Mouse (Mus musculus) mouse trophoblast stem cell (cell line): ENCODE measurements around the gene 1700016H13Rik.

Source experiments
- in situ Hi-C, 2 experiments: fragments of 300-500 bp; cut with MseI, MboI; formaldehyde crosslinking; loops; 2 replicates in 1 of 2; 3 replicates in 1 of 2; pipeline ENCODE4 v1.15.1; 2025

1700016H13Rik gene

DNA sequence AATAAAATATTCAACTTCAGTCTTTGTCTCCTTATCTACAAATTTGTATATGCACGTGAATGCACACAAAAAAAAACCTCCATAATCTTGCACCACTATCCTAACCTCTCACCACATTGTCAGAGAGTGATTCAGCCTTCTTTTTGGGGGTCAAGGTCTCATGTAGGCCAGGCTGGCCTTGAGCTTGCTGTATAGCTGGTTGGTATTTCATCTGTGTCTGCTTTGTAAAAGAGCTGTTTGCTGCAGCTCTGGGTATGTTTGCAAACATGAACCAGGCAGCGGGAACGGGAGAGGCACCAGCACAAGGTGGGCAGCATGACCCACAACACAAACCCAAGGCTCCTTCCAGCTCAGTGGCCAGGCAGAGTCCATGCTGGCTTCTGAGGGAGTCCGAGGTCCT is 17.8 kb upstream of the 1700016H13Rik start:
- in situ Hi-C loops = no loop called here

DNA sequence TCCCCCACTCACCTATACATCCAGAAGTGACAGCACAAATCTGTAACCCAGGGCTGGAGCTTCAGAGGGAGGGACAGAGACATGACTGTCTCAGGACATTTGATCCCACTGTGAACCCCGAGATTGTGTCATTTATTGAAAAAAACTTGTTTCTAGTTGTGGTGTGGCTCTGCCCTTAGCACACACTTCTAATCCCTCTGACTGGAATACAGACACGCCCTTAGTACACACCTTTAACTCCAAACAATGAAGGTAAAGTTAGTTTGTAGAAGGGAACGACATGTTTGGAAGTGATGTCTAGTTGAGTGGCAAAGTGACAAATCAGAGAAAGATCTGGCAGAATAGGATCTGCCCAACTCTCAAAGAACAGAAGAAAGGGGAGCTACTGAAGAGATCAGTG is 16.0 kb upstream of the 1700016H13Rik start:
- in situ Hi-C loops = no loop called here

DNA sequence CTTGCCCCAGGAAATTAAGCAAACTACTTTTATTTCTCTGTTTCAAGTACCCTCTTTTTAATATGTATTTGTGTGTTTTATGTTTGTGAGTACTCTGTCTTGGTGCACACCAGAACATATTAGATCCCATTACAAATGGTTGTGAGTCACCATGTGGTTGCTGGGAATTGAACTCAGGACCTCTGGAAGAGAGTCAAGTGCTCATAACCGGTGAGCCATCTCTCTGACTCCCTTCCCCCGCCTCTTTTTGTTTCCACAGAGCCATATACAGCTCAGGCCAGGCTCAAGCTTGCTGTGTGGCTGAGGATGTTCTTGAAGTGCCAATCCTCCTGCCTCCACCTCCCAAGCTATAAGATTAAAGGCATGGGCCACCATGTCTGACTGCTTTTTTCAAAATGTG is 10.1 kb upstream of the 1700016H13Rik start:
- in situ Hi-C loops = no loop called here

DNA sequence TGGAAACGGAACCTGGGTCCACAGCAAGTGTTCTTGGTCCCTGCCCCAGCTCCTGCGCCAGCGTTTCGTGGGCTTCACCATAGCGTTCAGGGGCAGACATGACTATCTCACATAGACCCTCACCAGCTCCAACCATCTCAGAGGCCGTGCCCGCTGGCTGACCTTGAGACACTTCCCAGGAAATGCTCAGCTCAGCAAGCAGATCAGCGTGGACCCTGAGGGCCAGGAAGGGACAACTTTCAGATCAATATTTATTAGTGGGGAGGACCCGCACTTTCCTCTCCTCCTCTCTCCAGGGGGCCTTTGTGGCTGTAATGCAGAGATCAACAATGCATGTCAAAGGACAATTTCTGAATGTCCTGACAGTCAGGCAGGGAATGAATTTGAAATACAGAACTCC is 9.1 kb upstream of the 1700016H13Rik start:
- in situ Hi-C loops = no loop called here

DNA sequence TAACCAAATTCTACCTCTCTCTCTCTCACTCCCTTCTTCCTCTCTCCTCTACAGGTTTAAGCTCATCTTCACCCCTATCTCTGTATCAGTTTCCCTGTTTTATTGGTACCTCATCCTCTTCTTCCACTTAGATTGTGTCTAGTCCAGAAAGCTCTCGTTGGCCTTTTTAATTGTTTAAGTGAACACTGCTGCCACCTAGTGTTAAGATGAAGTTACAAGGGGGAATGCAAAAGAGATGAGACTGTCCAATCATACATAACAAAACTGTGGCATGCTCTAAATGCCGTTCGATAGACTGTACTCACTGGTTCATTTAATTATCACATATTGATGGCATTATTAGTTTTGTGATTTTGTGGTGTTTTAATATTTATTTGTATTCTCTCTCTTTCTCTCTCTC is 3.8 kb upstream of the 1700016H13Rik start:
- in situ Hi-C loops = loop anchor here (5.0 to 10.0 kb wide), 2 partner anchors 305 to 317 kb away; no protein-coding TSS in a partner anchor

DNA sequence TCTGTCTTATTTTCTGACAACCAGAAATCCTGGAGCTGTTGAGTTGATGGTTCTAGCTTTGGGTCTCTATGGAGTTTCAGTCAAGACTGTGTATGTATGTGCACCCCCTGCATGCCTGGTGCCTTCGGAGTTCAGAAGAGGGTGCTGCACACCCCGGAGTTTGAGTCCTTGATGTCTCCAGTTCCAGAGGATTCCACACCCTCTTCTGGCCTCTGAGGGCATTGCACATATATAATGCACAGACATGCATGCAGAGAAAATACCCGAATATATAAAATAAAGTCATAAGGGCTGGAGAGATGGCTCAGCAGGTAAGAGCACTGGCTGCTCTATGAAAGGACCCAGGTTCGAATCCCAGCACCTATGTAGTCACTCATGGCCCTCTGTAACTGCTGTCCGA is 3.1 kb upstream of the 1700016H13Rik start:
- in situ Hi-C loops = loop anchor here (5.0 to 10.0 kb wide), 2 partner anchors 304 to 317 kb away; no protein-coding TSS in a partner anchor

DNA sequence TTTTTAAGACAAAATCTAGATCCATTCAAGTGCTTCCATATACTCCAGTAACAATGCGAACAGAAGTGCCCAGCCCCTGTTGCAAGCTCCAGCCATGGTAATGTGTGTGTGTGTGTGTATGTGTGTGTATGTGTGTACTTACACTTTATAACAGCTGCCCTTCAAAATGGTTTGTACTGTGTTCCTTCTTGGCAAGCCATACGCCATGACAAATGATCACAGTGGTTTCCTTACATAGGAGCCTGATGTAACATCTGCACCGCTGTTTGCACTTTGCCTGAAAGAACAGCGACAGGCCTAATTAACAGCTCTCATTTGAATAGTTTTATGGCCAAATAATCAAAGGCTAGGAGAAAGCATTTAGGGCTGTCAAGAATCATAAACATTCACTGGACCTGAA is 1.0 kb downstream of the 1700016H13Rik start:
- in situ Hi-C loops = loop anchor here (5.0 to 10.0 kb wide), 2 partner anchors 300 to 312 kb away; no protein-coding TSS in a partner anchor

DNA sequence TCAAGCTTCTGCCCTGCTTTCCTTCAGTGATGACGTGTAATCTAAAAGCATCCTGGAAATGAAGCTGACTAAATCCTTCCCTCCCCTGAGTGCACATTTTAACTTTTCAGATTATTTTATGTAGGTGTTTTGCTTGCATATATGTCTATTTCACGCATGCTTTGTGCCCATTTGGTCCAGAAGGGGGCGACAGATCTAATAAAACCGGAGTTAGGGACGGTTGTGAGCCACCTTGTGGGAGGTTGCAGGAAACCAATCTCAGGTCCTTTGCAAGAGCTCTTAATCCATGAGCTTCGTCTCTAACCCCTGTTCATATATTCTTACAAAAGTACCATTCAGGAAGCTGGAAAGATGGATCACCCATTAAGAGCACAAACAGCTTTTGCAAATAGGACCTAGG is 1.6 kb downstream of the 1700016H13Rik start:
- in situ Hi-C loops = loop anchor here in 1 of 2 experiments (10.0 kb wide), 1 partner anchor 299 kb away; no protein-coding TSS in a partner anchor

DNA sequence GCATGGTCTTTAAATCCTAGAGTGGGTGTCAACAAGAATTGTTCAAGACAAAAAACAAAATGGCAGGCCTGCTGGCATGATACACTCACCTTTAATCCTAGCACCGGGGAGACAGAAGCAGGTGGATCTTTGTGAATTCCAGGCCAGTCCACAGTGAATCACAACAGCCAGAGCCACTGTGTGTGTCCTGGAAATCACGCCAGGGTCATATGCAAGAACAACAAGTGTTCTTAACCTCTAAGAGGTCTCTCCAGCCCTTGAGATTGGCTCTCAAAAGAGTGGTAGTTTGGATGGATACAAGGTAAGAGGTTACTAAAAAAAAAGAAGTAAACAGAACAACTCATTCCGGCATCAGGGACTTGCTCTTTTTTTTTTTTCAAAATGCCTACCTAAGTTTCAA is 8.5 kb downstream of the 1700016H13Rik start:
- in situ Hi-C loops = no loop called here

DNA sequence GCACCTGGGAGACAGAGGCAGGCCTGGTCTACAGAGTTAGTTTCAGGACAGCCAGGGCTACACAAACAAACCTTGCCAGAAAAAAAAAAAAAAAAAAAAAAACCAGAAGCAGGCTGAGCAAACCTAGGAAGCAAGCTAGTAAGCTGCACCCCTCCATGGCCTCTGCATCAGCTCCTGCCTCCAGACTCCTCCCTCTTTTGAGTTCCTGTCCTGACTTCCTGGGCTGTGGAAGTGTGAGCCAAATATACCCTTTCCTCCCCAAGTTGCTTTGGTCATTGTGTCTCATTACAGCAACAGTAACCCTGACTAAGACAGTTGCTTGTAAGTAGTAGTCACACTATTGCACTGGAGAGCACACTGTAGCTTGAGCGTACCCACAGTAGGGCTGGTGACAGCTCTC is 11.6 kb downstream of the 1700016H13Rik start:
- in situ Hi-C loops = no loop called here

DNA sequence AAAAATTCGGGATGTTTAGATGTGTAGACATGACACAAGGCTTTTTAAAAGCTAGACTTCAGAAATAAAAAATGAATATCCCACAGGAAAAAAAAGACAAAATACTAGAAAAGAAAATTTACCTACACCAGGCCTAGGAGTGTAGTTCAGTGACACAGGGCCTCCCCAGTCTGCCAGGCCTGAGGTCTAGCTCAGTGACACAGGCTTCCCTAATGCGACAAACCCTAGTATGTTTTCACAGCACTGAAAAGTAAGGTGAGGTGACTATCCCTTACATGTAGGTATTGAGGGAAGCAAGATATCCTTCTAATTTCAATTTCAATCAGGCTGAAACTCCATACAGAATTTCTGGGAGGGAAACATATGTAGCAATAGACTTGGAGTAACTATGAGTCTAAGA is 18.6 kb downstream of the 1700016H13Rik start:
- in situ Hi-C loops = no loop called here

DNA sequence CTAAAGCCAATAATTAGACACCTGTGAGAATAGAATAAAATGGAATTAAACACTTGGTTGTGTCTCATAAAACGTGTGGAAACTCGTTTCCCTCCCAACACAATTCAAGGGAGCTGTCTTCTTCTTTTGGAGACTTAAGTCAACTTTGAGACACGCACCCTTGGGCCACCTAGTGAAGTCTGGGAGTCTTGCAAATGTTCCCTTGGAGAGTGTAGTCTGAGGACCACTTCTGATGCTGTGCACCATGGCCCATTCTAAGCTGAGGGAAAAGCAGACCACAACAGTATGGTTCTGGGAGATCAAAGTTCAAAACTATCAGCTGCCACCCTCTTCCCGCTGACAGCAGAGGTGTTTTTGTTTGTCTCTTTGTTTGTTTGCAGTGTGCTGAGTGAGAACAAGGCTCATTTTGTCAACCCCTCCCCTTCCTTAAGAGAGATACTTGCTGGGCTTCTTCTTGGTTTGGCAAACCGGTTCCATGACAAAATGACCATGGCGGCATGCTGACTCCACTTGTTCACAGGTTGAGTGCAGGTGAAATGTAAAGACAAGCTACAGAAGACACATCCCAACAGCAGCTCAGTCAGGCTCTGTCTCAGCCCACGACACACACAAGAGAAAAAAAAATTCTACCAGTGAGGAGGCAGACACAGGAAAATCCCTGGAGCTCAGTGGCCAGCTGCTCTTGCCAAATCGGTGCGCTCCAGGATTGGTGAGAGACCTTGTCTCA is 25.8 kb downstream of the 1700016H13Rik start:
- in situ Hi-C loops = no loop called here

DNA sequence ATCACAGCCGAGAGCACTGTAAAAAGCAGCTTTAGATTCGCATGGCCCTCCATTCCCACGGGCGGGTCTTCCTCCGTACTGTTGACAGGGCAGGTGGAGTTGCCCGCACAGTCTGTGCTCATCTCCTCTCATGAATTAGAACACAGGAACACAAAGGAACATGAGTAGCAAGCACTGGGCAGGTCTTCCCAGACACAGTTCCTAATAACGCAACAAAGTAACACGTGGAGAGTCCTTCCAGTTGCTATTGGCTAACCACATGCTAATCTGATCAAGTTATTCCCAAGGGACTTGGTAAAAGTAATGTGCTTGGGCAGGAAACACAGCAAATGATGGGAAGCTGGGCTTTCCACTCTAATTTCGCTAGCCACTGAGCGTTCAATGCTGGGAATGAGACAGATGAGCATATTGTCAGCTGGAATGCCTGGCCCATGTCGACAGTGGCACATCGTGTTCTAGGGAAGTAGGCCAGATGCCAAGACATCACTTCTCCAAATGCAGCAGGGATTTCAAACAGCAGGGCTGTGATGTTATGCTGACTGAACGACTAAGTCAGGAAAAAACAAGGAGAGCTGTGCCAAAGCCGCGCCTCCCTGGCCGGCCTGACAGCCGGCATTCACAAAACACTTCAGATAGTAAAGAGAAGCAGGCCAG is 26.6 kb downstream of the 1700016H13Rik start, which contains the start of gene Slc10a6:
Gene Slc10a6, minus strand, starts transcription at position 293 of the 654 bp plus-strand sequence.
- in situ Hi-C loops = no loop called here

DNA sequence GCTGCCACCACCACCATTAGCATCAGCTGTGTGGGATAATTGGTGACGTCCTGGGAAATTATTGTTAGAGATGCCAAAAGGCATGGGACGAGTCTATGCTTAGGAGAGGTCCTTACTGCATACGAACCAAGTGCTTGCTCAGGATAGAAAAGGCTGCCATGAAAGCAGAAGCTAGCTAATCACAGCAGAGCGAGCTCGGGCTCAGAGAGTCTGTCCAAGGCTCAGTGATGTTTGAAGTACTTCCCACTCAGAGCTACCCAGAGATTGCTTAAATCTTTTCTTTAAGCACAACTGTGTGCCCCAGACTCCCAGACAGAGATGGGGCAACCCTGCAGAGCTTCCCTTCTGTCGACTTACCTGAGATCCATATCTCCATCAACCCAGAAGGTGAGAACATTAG is 27.3 kb downstream of the 1700016H13Rik start:
- in situ Hi-C loops = no loop called here

DNA sequence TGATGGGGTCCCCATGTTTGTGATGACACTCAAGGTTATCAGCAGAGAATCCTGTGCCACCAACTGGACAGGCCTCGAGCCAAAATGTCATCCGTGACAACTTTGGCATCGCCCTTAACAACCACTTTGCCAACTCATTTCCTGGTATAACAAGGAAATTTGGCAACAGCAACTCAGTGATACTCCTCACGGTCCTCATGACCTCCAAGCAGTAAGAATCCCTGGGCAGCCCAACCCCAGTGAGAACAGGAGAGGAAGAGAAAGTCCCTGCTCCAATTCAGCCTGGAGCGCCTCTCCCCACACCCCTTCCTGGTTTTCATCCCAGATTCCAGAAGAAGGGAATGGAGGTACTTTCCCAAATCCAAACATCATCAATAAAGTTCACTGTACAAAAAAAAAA is 31.0 kb downstream of the 1700016H13Rik start:
- in situ Hi-C loops = no loop called here

DNA sequence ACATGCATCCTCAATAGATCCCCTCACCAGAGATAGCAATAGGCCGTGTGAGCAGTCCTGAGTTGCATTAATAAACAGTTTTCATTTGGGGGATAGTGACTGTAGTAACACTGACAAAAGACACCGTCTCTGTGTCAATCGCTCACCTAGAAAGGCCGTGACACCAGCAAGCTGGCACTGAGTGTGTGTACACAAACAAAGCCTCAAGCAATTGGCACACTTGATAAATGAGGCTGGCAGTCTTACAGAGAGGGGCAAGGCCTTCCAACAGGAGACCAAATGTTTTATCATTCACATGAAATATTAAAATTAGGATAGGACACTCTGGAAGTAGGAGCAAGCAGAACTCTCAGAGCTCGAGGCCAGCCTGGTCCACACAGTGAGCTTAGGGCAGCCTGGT is 33.5 kb downstream of the 1700016H13Rik start:
- in situ Hi-C loops = no loop called here

DNA sequence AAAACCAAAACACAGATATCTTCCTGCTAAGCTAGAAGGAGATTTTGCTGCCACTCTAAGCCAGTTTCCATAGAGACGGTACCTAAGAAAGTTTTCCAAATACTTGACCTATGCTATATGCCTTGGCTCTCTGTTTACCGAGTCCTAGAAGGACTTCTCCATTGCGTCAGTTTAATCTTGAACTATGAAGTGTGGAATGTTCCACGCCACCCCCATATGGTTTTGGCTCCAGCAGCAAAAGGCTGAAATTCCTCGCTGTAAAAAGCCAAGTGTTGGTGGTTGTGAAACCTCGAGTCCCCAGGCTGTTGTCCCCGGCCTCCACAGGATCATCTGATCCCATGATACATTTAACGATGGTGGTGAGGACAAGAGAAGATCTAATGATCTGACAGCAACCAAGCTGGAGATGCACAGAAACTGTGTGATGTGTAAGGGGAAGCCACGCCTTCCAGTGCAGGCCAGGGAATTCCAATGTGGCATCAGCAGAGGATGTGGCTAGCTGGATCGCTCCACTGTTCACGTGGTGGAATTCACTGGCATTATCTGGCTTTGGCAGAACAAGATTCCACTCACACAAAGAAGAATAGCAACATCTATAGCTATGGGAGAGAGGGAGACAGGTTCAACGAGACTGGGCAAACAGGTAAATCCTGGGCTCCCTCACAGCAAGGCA is 35.4 kb downstream of the 1700016H13Rik start:
- in situ Hi-C loops = no loop called here

DNA sequence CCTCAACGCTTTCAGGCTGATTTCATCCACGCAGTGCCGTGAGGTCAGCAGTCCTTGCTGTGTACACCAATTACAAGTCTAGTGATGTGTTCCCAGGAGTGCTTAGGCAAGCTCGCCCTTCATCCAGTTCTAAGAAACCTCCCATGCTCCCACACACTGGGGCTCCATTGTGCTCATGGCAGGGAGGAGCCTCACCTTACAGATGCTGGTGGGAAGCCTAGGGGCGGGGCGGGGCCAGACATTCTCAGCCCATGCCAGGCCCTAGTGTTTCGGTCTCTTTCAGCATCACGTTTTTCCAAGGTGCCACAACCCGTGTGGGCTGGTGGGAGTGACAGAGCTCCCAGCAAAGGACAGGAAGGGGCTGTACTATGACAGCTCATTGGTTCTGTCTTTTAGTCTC is 38.6 kb downstream of the 1700016H13Rik start:
- in situ Hi-C loops = no loop called here

DNA sequence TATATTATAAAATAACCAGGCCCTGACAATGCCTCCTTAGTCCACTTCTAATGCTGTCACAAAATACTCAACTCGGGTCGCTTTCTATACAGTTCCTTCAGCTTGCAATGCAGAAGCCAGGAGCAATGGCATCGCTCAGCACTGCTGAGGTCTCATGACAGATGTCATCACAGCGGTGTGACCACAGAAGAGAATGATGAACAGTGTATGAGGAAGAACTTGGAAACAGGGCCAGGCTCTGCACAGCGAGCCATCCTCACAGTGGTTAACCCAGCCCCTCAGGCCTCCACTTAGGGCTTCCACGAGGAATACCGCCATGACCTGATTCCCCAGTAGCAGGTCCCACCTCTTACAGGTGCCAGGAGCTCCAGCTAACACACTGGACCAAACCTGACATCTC is 41.5 kb downstream of the 1700016H13Rik start:
- in situ Hi-C loops = no loop called here

DNA sequence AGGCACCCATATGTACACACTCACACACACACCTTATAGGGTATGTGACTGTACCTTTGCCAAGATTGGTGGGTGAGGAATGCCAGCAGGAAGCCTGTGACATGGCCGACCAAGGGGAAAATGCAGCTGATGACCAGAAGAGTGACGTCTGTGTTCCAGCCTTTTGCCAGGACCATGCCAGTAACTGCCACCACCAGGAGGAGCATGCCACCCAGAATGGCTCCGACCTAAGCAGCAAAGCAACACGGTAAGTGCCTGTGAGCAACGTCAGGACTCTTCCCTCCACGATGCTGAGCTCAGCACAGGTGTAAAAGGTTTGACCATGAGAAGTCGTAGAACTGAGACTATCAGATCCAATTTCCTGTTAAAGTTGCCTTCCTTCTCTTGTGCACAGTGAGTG is 43.5 kb downstream of the 1700016H13Rik start:
- in situ Hi-C loops = no loop called here

DNA sequence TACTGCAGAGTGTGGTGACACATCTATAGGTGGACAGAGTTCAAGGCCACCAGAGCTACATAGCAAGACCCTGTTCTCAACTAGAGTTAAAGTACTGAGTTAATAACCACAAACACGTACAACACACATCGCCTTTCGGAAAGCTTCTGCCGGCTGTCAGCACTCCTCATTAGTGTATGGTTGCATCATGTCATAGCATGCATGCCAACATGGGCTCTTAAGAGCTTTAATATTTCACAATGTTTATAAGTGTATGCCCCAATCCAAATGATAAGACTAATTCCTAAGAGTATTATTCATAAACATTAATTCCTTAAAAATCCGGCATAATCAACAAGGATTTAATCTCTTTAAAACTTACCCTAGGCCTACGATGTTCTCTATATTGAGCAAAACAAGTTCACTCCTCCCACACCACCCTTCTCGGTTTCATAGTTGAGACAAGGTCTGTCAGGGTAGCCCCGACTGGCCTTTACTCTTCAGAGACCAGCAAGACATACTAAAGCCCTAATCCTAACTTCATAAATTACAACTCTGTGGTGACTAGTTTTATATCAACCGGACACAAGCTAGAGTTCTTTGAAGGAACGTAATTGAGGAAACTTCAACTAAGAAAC is 44.8 kb downstream of the 1700016H13Rik start:
- in situ Hi-C loops = no loop called here

DNA sequence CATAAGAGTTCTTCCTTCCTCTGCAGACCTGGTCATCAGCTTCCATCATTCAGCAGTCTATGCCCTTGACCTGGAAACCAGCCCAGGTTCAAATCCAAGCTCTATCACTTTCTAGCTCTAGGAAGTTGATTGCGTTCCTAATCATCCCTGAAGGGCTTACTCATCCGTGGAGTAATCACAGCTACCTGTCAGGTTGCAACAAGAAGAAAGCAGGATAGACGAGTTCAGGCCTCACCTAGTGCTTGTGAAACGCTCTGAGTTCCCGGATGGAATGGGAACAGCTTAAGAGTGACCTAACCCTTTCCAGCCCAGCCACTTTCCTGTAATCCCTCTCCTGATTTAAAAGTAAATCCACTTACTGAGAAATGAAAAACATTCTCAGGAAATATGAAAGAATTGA is 45.7 kb downstream of the 1700016H13Rik start:
- in situ Hi-C loops = no loop called here
